Mouse (Mus musculus): Measurements from ENCODE around the gene Pilrb2.
"Not testable (repeated sequence)": the region's sequence is repeated elsewhere in the genome, so short reads cannot be mapped to it uniquely, and the experiment has no call there.

Pilrb2 gene

GRCm38 (mm10) chr5:137871644-137872380, at the start of gene Pilrb2:
TSS of gene Pilrb2 (minus strand) at chr5:137871815.
- DNase-seq (ENCODE audit: low spot score in 2 of 2): not testable (repeated sequence)

GRCm38 (mm10) chr5:137915550-137915949, 43.9 kb upstream of the Pilrb2 start:
- no peak for DNase-seq (ENCODE audit: low spot score in 2 of 2)

GRCm38 (mm10) chr5:137914508-137914907, 42.9 kb upstream of the Pilrb2 start:
- no peak for DNase-seq (ENCODE audit: low spot score in 2 of 2)

- DNase-seq (ENCODE audit: low spot score in 2 of 2): no peak
These were observed 38.1 kb upstream of the Pilrb2 start for GRCm38 (mm10) chr5:137909564-137910262.

GRCm38 (mm10) chr5:137897812-137898211, 26.2 kb upstream of the Pilrb2 start:
- DNase-seq (ENCODE audit: low spot score in 2 of 2): no peak

- no peak for DNase-seq (ENCODE audit: low spot score in 2 of 2)
These were observed 21.3 kb upstream of the Pilrb2 start for GRCm38 (mm10) chr5:137892954-137893353.

GRCm38 (mm10) chr5:137887666-137888065, 16.1 kb upstream of the Pilrb2 start:
- no peak for DNase-seq (ENCODE audit: low spot score in 2 of 2)

GRCm38 (mm10) chr5:137885894-137886293, 14.3 kb upstream of the Pilrb2 start:
- peak; percentile 11 to 49 for DNase-seq (ENCODE audit: low spot score in 2 of 2)

GRCm38 (mm10) chr5:137883345-137883744, 11.7 kb upstream of the Pilrb2 start:
- no peak for DNase-seq (ENCODE audit: low spot score in 2 of 2)

- no peak for DNase-seq (ENCODE audit: low spot score in 2 of 2)
These were observed 11.3 kb upstream of the Pilrb2 start for GRCm38 (mm10) chr5:137882922-137883321.

GRCm38 (mm10) chr5:137877860-137878259, 6.2 kb upstream of the Pilrb2 start:
- peak in 1 of 2 experiments; percentile 7 for DNase-seq (ENCODE audit: low spot score in 2 of 2)

- DNase-seq (ENCODE audit: low spot score in 2 of 2): no peak
These were observed 3.4 kb upstream of the Pilrb2 start for GRCm38 (mm10) chr5:137875054-137875453.

- not testable (repeated sequence) for DNase-seq (ENCODE audit: low spot score in 2 of 2)
These were observed 727 bp upstream of the Pilrb2 start for GRCm38 (mm10) chr5:137872381-137872702.

- DNase-seq (ENCODE audit: low spot score in 2 of 2): not testable (repeated sequence)
These were observed 3.0 kb downstream of the Pilrb2 start for GRCm38 (mm10) chr5:137868600-137868999.

GRCm38 (mm10) chr5:137864008-137864407, 7.6 kb downstream of the Pilrb2 start:
- DNase-seq (ENCODE audit: low spot score in 2 of 2): not testable (repeated sequence)

- DNase-seq (ENCODE audit: low spot score in 2 of 2): not testable (repeated sequence)
These were observed 13.5 kb downstream of the Pilrb2 start, which contains the start of gene Pilrb1 for GRCm38 (mm10) chr5:137857960-137858710. TSS of gene Pilrb1 (minus strand) at chr5:137858106.

- not testable (repeated sequence) for DNase-seq (ENCODE audit: low spot score in 2 of 2)
These were observed 14.7 kb downstream of the Pilrb2 start for GRCm38 (mm10) chr5:137856870-137857269.

GRCm38 (mm10) chr5:137854907-137855306, 16.7 kb downstream of the Pilrb2 start:
- DNase-seq (ENCODE audit: low spot score in 2 of 2): not testable (repeated sequence)

GRCm38 (mm10) chr5:137850313-137850712, 21.3 kb downstream of the Pilrb2 start:
- DNase-seq (ENCODE audit: low spot score in 2 of 2): not testable (repeated sequence)

- DNase-seq (ENCODE audit: low spot score in 2 of 2): not testable (repeated sequence)
These were observed 34.5 kb downstream of the Pilrb2 start for GRCm38 (mm10) chr5:137837110-137837509.

GRCm38 (mm10) chr5:137836611-137837010, 35.0 kb downstream of the Pilrb2 start:
- no peak for DNase-seq (ENCODE audit: low spot score in 2 of 2)

- not testable (repeated sequence) for DNase-seq (ENCODE audit: low spot score in 2 of 2)
These were observed 35.6 kb downstream of the Pilrb2 start, which contains the start of gene Pilra for GRCm38 (mm10) chr5:137835966-137836520. TSS of gene Pilra (minus strand) at chr5:137836281.
